Mouse (Mus musculus) ZHBTc4 (cell line): ENCODE results near the gene Zfpm1.

ENCODE experiments used
- DNase-seq: peaks from one replicate; pipeline ENCODE4 v3.0.0-alpha.2; 2011; ENCODE audit warnings: low read depth, low spot score

Gene Zfpm1

GRCm38 (mm10) chr8:122345181-122346095, 63.5 kb downstream of the Zfpm1 start:
- no peak for DNase-seq

GRCm38 (mm10) chr8:122347811-122348552, 66.0 kb downstream of the Zfpm1 start:
- DNase-seq, result no peak

- DNase-seq, result no peak
Measured at GRCm38 (mm10) chr8:122349357-122350297, 67.7 kb downstream of the Zfpm1 start.

- DNase-seq, result no peak
Measured at GRCm38 (mm10) chr8:122350309-122351089, 68.6 kb downstream of the Zfpm1 start.

GRCm38 (mm10) chr8:122354157-122354556, 72.2 kb downstream of the Zfpm1 start:
- no peak for DNase-seq

GRCm38 (mm10) chr8:122355642-122356606, 74.0 kb downstream of the Zfpm1 start:
- DNase-seq, result no peak

GRCm38 (mm10) chr8:122357202-122357601, 75.3 kb downstream of the Zfpm1 start:
- no peak for DNase-seq

- no peak for DNase-seq
Measured at GRCm38 (mm10) chr8:122357641-122358040, 75.7 kb downstream of the Zfpm1 start.

- DNase-seq, result no peak
Measured at GRCm38 (mm10) chr8:122359111-122359775, 77.3 kb downstream of the Zfpm1 start.

- DNase-seq, result no peak
Measured at GRCm38 (mm10) chr8:122360696-122361416, 78.9 kb downstream of the Zfpm1 start, which contains the start of gene Trhr2. Trhr2 (minus strand) TSS chr8:122360746.

- DNase-seq, result no peak
Measured at GRCm38 (mm10) chr8:122362271-122362670, 80.3 kb downstream of the Zfpm1 start.

- DNase-seq, result no peak
Measured at GRCm38 (mm10) chr8:122362967-122363366, 81.0 kb downstream of the Zfpm1 start.

- no peak for DNase-seq
Measured at GRCm38 (mm10) chr8:122368494-122368893, 86.6 kb downstream of the Zfpm1 start.

- peak; percentile 61 for DNase-seq
Measured at GRCm38 (mm10) chr8:122369665-122370064, 87.7 kb downstream of the Zfpm1 start.

GRCm38 (mm10) chr8:122371706-122372105, 89.8 kb downstream of the Zfpm1 start:
- DNase-seq, result no peak

- no peak for DNase-seq
Measured at GRCm38 (mm10) chr8:122375320-122375719, 93.4 kb downstream of the Zfpm1 start.

GRCm38 (mm10) chr8:122375751-122376364, 93.9 kb downstream of the Zfpm1 start:
- DNase-seq, result no peak
